Mouse (Mus musculus) E14TG2a.4 (cell line): Measurements from ENCODE around the gene Hepacam2.

ENCODE experiments used
- CTCF ChIP-seq: conservative IDR thresholded peaks from 2 replicates; pipeline ENCODE4 v1.5.1; 2014; ENCODE audit warnings: low read length
- NANOG ChIP-seq: IDR thresholded peaks from 2 replicates; pipeline ENCODE4 v1.6.1; 2014; ENCODE audit warnings: borderline replicate concordance, low read length, mixed read lengths
- POU5F1 ChIP-seq: IDR thresholded peaks from 2 replicates; pipeline ENCODE4 v1.6.1; 2014; ENCODE audit warnings: low read length, borderline replicate concordance

- no peak for TF ChIP-seq POU5F1
- no peak for TF ChIP-seq CTCF
- no peak for TF ChIP-seq NANOG
Observed at GRCm38 (mm10) chr6:3470706-3471105, 27.4 kb downstream of the Hepacam2 start.
